Mouse (Mus musculus): Measurements from ENCODE around the gene Sync. TPM values are rescaled to one million over a fixed set of nuclear protein-coding genes. Genes with fewer than 3 reads are reported as not detected.

Sync gene
- polyA plus RNA-seq, 1 experiment from 2014 or later = 1.4 TPM

DNA sequence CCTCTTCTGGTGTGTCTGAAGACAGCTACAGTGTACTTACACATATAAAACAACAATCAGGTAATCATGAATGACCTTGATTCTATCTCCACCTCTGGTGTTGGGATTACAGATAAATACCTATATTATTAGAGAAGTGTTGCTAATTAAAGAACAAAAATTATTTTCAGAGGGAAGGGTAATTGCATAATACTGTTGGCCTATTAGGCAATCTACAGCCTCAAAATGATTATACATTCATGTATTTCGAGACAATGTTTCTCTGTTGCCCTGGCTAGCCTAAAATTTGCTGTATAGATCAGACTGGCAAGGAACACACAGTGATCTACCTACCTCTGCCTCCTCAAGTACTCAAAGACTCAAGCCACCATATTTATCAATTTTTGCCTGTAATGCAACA, 36.1 kb downstream of the Sync start:
- Histone ChIP-seq H3K4me3 (no peak overlapping the region), H3K36me3 (peaks cover 68% of the 10 kb centered on the region), H3K4me2 (no peak overlapping the region), H3K9me3 (no peaks in the 10 kb centered on the region), H3K9ac (no peak overlapping the region), H3K4me1 (replicated peaks) (peaks cover 4% of the 10 kb centered on the region), H3K27me3 (no peaks in the 10 kb centered on the region), H3K27ac (no peak overlapping the region)
- no peak for ATAC-seq (ENCODE audit: low FRiP score)
- 98% methylated on average over 1 of the region's 1 CpGs for WGBS

DNA sequence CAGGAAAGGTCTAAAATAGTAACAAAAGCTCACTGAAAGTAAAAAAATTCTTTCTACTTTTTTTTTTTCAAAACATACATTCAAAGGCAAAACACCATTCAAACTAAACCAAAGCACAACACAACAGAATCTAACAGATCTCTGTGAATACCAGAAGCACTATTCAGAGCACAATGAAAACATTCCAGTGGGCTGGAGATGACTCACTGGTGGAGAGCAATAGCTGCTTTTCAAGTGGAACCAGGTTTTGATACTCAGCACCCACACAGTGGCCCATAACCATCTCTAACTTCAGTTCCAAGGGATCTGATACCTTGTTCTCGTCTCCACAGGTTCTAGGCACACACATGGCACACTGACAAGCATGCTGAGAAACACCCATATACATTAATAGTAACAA, 37.3 kb downstream of the Sync start:
- Histone ChIP-seq H3K4me2 (no peak overlapping the region), H3K27ac (no peak overlapping the region), H3K9ac (no peak overlapping the region), H3K36me3 (peaks cover 67% of the 10 kb centered on the region), H3K4me3 (no peak overlapping the region), H3K4me1 (replicated peaks) (peaks cover 8% of the 10 kb centered on the region), H3K9me3 (no peaks in the 10 kb centered on the region), H3K27me3 (no peaks in the 10 kb centered on the region)
- no peak for ATAC-seq (ENCODE audit: low FRiP score)
- WGBS = 86% methylated on average over 1 of the region's 1 CpGs

DNA sequence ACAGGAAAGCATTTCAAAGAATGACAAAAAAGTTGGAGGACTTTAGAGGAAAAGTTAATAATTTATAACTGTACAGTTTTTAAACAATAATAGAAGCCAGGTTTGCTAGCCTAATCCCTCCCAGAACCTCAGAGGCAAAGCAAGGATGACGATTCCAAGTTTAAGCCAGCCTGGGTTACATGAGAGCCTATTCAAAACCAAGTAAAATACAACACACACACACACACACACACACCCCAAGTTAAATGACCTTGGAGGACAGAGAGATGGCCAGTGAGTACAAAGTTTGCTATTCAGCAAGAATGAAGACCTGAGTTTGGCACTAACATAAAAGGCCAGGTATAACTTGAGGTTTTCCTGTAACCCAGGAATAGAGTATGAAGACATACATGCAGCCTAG, 38.8 kb downstream of the Sync start:
- H3K27ac ChIP-seq = no peak overlapping the region
- H3K4me1 ChIP-seq (replicated peaks) = peaks cover 17% of the 10 kb centered on the region
- no peak overlapping the region for H3K9ac ChIP-seq
- H3K27me3 ChIP-seq = no peaks in the 10 kb centered on the region
- no peak overlapping the region for H3K4me2 ChIP-seq
- WGBS = 81% methylated on average over 1 of the region's 1 CpGs
- H3K4me3 ChIP-seq = no peak overlapping the region
- no peaks in the 10 kb centered on the region for H3K9me3 ChIP-seq
- ATAC-seq (ENCODE audit: low FRiP score) = no peak
- H3K36me3 ChIP-seq = peaks cover 61% of the 10 kb centered on the region

DNA sequence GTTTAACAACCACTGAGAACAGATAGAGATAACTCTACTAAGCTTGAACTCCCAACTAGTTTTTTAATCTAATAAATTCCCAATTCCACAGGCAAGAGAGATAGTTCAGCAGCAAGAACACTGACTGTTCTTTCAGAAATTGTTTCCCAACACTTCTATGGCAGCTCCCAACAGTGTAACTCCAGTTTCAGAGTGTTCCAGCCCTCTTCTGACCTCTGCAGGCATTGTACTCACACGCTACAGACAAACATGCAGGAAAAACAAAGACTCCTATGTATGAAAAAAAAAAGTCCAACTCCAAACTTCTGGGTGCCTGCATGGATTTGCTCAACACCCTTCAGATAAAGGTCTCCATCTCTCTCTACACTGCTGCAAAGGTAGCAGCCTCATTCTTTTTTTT, 45.4 kb downstream of the Sync start:
- WGBS = 41% methylated on average over 1 of the region's 1 CpGs

DNA sequence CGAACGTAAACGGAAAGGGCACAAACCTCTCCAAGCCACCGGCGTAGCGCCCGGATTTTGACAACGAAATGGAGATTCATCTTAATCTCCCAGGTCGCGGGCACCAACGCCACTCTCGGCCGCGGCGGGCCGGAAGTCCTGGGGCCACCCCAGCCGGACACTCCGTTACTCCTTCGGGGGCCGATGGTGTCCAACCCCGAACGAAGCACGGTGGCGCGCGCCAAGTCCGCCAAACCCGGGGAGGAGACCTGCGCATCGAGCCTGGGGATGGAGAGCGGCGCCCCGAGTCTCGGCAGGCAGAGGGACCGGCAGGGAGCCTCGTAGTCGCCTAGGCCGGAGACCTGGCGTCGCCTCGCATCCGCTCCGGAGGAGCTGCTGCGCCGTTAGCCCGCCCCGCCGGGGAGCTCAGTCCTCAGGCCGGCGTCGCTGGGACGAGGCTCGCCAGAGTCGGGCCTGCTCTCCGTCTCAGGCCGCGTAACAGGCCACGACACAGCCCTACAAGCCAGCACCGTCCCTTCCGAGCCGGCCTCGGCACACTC, 47.3 kb downstream of the Sync start:
- no peaks in the 10 kb centered on the region for H3K9me3 ChIP-seq
- peaks cover 51% of the 10 kb centered on the region for H3K4me1 ChIP-seq (replicated peaks)
- no peaks in the 10 kb centered on the region for H3K27me3 ChIP-seq
- no peak for ATAC-seq (ENCODE audit: low FRiP score)
- H3K4me3 ChIP-seq = peak overlapping the region; percentile 96
- peak overlapping the region; percentile 97 for H3K9ac ChIP-seq
- 0% methylated on average over 54 of the region's 62 CpGs for WGBS
- peak overlapping the region; percentile 86 for H3K4me2 ChIP-seq
- H3K36me3 ChIP-seq = peaks cover 21% of the 10 kb centered on the region
- H3K27ac ChIP-seq = peak overlapping the region; percentile 98

More for the DNA sequence above, 45.4 kb downstream of the Sync start:
- no peaks in the 10 kb centered on the region for H3K27me3 ChIP-seq
- peak overlapping the region; percentile 26; the same call in 1 of the 2 replicates for H3K9ac ChIP-seq
- no peak overlapping the region for H3K27ac ChIP-seq
- no peak for ATAC-seq (ENCODE audit: low FRiP score)
- H3K4me2 ChIP-seq = peak overlapping the region; percentile 86
- peaks cover 36% of the 10 kb centered on the region for H3K36me3 ChIP-seq
- H3K9me3 ChIP-seq = no peaks in the 10 kb centered on the region
- peak overlapping the region; percentile 96 for H3K4me3 ChIP-seq
- H3K4me1 ChIP-seq (replicated peaks) = peaks cover 54% of the 10 kb centered on the region

DNA sequence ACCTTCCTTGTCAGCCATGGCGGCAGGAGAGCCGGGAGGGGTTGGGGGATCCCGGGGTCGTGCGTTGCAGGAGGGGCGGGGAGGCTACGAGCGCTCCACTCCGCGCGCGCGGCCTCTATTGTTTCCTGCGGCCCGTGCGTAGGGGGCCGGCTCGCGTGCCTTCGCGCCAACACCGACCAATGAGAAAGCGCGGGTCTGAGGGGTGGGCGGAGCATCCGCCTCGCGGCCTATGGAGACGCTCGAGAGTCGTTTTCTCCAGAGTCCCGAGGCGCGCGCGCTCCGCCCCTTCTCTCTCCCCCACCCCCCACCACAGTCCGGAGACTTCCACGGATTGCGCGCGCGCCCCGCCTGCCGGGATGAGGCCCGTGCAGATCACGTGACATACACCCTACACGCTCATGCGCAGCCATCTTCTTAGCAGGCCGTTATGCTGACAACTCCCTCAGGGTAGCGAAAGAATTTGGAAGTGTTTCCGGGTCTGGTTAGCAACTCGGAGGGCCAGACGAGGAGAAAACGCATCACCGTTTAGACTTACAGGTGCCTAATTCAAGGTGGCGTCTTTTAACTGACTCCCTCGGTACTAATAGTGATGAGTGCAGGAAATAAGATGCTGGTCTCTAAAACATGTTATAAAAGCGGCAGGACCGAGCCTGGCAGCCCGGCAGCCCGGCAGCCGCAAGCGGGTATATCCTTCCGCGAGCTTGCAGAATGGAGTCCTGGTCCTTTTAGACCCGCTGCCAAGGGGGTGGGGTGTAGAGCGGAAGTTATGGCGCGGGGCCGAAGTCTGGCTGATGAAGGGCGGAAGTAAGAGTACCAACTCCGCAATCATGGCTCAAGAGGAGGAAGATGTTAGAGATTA, 48.0 kb downstream of the Sync start, which contains the start of the genes Rbbp4 and Zbtb8os:
TSS of gene Rbbp4 (minus strand) at position 155 of the 859 bp plus-strand sequence.
TSS of gene Zbtb8os (plus strand) at position 480 of the 859 bp plus-strand sequence.
- H3K27me3 ChIP-seq = no peaks in the 10 kb centered on the region
- H3K4me3 ChIP-seq = peak within 1 kb of the TSS; percentile 96
- no peaks in the 10 kb centered on the region for H3K9me3 ChIP-seq
- peaks cover 49% of the 10 kb centered on the region for H3K4me1 ChIP-seq (replicated peaks)
- H3K27ac ChIP-seq = peak within 1 kb of the TSS; percentile 99
- H3K4me2 ChIP-seq = peak within 1 kb of the TSS; percentile 86
- peak within 1 kb of the TSS; percentile 97 for H3K9ac ChIP-seq
- H3K36me3 ChIP-seq = peaks cover 20% of the 10 kb centered on the region
- under 1% methylated on average over 69 of the region's 73 CpGs for WGBS
- ATAC-seq (ENCODE audit: low FRiP score) = peak; percentile 99

DNA sequence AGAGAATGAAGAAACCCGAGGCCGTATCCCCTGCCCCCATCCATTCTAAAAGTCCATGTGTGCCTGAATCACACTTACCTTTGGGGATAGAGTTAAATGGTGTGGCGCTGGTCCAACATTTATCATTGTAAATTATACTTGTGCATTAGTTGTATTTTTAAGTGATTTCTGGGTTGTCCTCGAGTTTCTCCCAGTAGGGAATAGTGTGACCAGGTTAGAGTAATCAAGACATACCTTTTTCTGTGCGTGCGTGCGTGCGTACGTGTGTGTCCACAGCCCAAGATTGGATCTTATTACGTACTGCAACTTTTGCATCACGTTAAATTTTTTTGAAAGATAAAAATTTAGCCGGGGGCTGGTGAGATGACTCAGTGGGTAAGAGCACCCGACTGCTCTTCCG, 48.9 kb downstream of the Sync start:
- Histone ChIP-seq H3K27me3 (no peaks in the 10 kb centered on the region), H3K36me3 (peaks cover 12% of the 10 kb centered on the region), H3K4me2 (peak overlapping the region; percentile 86), H3K9me3 (no peaks in the 10 kb centered on the region), H3K27ac (peak overlapping the region; percentile 99), H3K9ac (peak overlapping the region; percentile 80), H3K4me3 (peak overlapping the region; percentile 96), H3K4me1 (replicated peaks) (peaks cover 40% of the 10 kb centered on the region)
- WGBS = 55% methylated on average over 14 of the region's 14 CpGs
- no peak for ATAC-seq (ENCODE audit: low FRiP score)

DNA sequence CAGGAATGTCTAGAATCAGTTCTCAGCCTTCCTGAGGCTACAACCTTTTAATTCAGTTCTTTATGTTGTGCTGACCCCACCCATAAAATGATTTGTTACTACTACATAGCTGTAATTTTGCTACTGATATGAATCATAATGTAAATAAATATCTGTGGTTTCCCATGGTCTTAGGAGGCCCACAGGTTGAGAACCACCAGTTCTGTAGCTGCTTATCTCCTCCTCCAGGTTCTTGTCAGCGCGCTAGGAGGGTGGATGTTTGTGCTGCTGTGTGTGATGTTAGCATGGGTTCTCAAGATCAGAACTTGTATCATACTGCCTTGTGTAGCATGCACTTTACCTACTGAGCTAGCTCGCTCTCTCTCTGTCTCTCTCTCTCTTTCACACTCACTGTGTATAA, 52.3 kb downstream of the Sync start:
- no peak for ATAC-seq (ENCODE audit: low FRiP score)
- Histone ChIP-seq H3K4me2 (no peak overlapping the region), H3K4me1 (replicated peaks) (peaks cover 13% of the 10 kb centered on the region), H3K9ac (no peak overlapping the region), H3K9me3 (no peaks in the 10 kb centered on the region), H3K36me3 (peaks cover 29% of the 10 kb centered on the region), H3K27me3 (no peaks in the 10 kb centered on the region), H3K4me3 (no peak overlapping the region), H3K27ac (no peak overlapping the region)
- 95% methylated on average over 3 of the region's 3 CpGs for WGBS

DNA sequence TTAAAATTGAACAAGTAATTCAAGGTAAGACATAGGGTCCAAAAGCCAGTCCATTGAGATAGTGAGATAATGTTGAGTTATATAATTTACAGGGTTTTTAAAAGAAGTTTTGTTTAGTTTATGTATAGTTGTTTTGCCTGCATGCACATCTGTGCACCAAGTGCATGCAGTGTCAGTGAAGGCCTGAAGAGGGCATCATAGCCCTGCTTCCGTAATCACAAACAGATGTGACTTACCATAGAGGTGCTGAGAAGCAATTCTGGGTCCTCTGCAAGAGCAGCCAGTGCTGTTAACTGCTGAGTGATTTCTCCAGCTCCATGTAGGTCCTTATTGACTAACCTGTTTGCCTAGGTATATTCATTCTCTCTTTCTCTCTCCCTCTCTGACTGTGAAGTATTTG, 54.5 kb downstream of the Sync start:
- peaks cover 5% of the 10 kb centered on the region for H3K4me1 ChIP-seq (replicated peaks)
- H3K4me3 ChIP-seq = no peak overlapping the region
- H3K27ac ChIP-seq = no peak overlapping the region
- no peaks in the 10 kb centered on the region for H3K27me3 ChIP-seq
- H3K9me3 ChIP-seq = no peaks in the 10 kb centered on the region
- ATAC-seq (ENCODE audit: low FRiP score) = no peak
- 75% methylated on average over 1 of the region's 1 CpGs for WGBS
- H3K36me3 ChIP-seq = peaks cover 42% of the 10 kb centered on the region
- H3K9ac ChIP-seq = no peak overlapping the region
- no peak overlapping the region for H3K4me2 ChIP-seq

DNA sequence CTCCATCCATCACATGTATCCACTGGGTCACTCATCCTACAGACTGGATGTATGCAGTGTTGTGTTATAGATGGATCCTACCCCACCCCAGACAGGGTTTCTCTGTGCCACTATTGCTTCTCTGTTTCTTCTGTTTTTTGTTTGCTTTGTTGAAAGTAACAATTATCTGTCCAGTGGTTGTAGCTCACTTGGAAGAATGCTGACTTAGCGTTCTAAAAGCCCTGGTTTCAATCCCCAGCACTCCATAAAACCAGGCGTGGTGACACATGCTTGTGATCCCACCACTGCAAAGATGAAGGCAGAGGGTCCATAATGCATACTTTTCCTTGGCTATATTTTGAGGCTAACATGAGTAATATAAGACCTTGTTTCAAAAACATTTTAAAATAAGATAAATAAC, 55.3 kb downstream of the Sync start:
- 90% methylated on average over 2 of the region's 2 CpGs for WGBS
- H3K36me3 ChIP-seq = peaks cover 45% of the 10 kb centered on the region
- H3K27ac ChIP-seq = no peak overlapping the region
- no peaks in the 10 kb centered on the region for H3K27me3 ChIP-seq
- H3K4me2 ChIP-seq = no peak overlapping the region
- ATAC-seq (ENCODE audit: low FRiP score) = no peak
- H3K9me3 ChIP-seq = no peaks in the 10 kb centered on the region
- no peaks in the 10 kb centered on the region for H3K4me1 ChIP-seq (replicated peaks)
- H3K4me3 ChIP-seq = no peak overlapping the region
- H3K9ac ChIP-seq = no peak overlapping the region

DNA sequence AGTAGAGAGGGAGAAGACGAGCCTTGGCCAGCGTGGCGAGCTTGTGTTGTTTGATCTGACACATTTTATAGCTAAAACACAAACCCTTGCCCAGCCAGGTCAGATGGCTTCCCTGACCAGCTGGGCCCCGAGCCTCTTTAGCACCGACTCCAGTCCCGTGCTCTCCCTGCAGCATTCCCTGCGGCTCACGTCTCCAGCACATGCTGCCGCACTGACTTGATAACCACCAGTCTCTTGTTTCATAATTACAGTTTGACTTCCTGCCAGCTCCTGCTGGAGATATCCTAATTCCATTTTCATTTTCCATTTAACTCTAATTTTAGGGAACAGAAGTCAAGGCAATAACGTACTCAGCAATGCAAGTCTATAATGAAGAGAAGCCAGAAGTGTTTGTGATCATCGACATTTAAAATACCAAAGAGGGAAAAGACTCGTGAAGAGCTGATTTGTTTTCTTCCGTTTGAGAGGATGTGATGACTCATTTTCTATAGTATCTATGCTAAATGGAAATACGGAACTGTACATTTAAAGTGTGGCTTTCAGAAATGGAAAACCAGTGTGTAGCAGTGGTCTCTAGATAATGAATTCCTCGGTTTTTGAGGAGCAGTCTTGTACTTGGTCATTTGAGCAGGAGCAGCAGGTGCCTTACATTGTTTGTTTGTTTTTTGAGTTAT, 59.2 kb downstream of the Sync start:
- H3K27ac ChIP-seq = no peak overlapping the region
- no peaks in the 10 kb centered on the region for H3K27me3 ChIP-seq
- no peaks in the 10 kb centered on the region for H3K4me1 ChIP-seq (replicated peaks)
- peaks cover 44% of the 10 kb centered on the region for H3K36me3 ChIP-seq
- 93% methylated on average over 15 of the region's 15 CpGs for WGBS
- H3K4me3 ChIP-seq = no peak overlapping the region
- no peak for ATAC-seq (ENCODE audit: low FRiP score)
- no peak overlapping the region for H3K9ac ChIP-seq
- H3K9me3 ChIP-seq = no peaks in the 10 kb centered on the region
- H3K4me2 ChIP-seq = no peak overlapping the region

DNA sequence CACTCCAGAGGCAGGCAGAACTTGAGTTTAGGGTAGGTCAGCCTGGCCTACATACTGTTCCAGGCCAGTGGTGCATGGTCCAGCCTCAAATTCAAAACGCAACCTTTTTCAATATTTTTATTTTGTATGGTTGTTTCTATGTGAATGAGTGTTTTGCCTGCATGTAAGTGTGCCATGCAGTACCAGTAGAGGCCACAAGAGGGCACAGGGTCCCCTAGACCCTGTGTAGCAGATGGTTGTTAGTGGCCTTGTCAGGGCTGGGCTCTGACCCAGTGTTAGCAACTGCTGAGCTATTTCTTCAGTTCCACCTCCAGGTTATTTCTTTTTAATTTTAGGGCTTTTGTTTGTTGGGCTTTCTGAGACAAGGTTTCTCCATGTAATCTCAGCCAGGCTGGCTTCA, 63.2 kb downstream of the Sync start:
- Histone ChIP-seq H3K27ac (no peak overlapping the region), H3K9me3 (no peaks in the 10 kb centered on the region), H3K9ac (no peak overlapping the region), H3K4me3 (no peak overlapping the region), H3K4me1 (replicated peaks) (no peaks in the 10 kb centered on the region), H3K27me3 (no peaks in the 10 kb centered on the region), H3K36me3 (peaks cover 47% of the 10 kb centered on the region), H3K4me2 (no peak overlapping the region)
- WGBS = 3% methylated on average over 1 of the region's 1 CpGs
- ATAC-seq (ENCODE audit: low FRiP score) = peak; percentile 69; the same call in 1 of the 2 replicates
